Mouse (Mus musculus) cerebellum, postnatal 4 days (tissue): ENCODE data around the gene Agap1.

Source experiments
- DNase-seq, 2 experiments: peaks; one replicate each; pipeline ENCODE4 v3.0.0; 2022; ENCODE audit warnings: low spot score in 2 of 2, mixed read lengths in 1 of 2

Gene Agap1

DNA sequence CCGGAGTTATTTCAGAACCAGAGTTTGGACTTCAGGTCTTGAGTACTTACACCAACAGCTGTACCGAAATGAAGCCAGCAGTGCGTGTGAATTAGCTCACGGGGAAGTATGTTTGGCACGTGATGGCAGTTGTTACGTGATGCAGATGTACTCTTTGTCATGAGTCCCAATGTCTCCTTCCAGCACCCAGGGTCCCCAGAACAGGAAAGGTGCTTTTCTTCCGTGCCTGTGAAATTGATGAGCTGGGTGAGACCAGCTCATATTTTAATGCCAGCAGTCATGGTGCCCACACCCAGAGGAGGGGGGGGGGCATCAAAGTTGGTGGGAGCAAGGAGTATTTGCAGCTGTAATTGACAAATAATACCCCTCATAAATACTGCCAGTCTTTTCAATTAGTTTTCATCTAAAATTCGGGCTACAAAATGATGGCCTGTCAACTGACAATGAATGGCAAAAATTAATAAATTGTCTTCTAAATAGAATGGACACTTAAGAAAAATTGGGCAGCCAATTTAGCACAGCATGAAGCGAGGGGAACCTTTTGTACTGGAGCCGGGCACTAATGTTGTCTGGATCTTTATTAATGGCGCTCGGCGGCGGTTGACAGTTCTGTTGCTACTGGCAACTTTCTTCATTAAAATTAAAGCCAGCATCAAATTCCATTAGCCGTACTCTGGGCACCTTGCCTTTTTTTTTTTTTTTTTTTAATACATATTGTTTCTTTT is 253.3 kb downstream of the Agap1 start:
- DNase-seq = no peak

DNA sequence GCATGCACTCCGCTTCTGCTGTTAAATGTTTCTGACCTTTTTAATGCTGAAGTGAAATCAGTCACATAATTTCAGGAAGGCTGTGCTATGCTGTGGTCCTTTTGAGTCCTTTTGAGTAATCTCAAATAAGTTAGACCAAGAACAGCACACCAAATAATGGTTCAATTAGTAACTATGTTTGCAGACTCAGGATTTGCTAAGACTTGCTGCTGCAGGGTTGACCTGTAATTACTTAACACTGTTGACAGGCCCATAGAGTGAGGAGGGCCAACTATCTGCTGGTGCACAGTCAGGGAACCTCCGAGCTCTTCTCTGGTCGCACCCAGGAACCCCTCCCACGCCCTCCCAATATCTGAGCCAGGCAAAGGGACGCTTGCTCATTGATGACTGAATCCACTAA is 255.2 kb downstream of the Agap1 start:
- no peak for DNase-seq

DNA sequence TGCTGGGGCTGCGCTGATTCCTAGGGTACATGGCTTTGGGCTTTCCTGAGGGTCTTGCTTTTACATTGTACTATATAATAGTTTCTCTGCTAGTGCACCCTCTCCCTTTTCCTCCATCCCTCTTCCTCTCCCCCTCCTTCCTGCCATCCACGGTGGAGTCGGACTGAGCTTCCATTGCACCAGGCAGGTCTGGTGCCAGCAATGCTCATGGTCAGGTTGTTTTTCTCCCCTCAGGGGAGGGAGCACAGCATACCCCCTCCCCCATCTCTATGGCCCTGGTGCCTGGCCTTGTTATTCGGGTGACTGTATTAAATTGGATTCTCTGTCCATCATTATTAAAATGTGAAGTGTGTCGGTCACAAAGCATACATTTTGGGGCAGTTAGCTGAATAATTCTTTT is 259.1 kb downstream of the Agap1 start:
- no peak for DNase-seq

DNA sequence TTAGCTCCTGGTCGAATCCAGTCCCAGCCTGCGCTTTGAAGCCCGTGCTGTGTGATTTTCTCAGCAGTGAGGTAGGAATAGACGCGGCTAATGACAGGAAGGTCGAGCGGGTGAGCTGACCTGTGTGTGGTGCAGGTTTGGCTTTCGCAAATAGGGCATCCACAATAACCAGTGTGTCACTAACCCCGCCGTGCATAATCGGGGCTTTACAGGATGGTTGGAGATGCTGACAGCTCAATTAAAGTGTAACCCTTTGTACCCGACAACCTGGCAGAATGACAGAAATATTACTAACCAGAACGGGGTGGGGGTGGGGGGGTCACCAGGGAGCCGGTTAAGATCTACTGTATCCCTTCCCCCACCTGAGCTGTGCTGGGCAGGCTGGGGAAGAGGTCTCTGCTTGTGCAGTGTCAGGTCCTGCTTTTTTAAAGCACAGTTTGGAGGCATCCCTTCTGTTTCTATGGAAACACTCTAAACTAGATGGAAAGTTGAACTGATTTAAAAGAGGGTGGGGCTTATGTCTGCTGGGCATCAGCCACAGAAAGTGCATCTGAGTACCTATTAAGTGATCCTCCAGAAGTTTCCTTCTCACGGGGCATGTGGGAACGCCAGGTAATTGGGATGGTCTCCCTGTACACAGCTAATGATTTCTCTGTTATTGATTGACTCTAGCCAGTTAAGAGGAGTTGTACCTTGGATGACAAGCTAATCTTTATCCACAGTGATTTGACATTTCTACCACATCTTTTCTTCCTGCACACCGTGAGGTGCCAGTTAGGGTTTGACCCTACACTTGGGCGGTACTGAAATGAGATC is 259.8 kb downstream of the Agap1 start:
- DNase-seq = no peak

- DNase-seq = no peak
Observed at GRCm38 (mm10) chr1:89716234-89716633, 261.6 kb downstream of the Agap1 start.

GRCm38 (mm10) chr1:89717100-89717499 is 262.5 kb downstream of the Agap1 start:
- no peak for DNase-seq

DNA sequence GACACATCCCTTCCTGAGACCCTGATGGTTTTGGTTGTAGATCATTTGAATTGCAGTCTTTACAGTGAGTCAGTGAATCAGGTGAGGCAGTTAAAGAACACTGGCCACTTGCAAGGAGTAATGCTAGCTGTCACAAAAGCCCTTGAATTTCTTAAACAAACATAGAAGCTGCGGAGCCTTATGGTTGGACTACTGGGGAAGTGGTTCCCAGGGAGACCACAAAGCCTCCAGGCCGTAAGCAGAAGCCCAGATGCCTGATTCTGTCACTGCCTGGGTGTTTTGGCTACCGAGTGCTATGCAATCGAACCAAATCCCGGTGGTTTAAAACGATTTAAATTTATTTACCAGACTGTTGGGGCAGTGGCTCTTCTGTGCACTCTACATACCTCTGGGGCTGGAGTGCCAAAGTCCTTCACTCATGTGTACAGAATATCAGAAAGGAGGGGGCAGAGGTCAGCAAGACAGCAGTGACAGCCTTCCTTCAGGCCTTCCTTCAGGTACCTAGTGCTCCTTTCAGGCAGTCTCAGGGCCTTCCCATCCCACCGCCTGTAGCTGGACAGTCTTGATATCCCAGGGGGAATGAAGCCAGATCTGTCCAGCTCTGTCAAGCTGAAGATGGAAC is 264.3 kb downstream of the Agap1 start:
- DNase-seq = no peak

DNA sequence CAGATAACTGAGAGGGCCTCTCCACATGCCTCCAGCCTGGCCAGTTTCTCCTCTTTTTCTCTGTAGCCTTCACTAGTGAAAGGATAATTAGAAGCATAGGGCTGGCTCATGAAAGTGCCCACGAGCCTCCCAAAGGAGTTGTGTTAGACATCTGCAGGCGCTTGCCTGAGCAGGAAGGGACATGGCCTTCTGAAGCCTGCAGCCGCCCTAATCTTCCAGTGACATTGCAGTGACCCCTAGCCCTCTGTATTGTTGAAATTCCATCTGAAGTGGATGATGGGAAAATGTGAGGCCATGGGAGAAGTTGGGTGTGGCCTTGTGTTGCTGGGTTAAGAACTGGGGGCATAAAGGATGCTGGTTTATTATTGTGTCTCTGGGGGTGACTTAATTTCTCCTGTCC is 269.5 kb downstream of the Agap1 start:
- DNase-seq = no peak

GRCm38 (mm10) chr1:89724555-89724954 is 269.9 kb downstream of the Agap1 start:
- no peak for DNase-seq

DNA sequence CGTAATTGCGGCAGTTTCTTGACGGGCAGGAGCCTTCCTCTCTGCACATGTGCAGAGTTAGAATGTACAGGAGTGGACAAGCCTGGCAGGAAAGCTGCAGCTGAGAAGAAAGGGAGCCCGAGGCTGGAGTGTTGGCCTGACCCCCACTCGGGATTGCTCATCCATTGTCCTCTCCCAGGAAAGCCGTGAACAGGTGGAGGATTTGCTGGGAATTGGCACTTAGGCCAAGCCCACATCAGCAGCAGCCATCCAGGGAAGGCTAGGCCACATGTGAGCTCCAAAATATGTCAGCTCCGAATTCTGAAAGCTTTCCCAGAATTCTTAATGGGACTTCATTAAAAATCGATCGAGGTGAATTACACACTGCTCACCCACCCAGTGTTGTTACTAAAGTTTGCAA is 270.4 kb downstream of the Agap1 start:
- no peak for DNase-seq

GRCm38 (mm10) chr1:89728481-89728880 is 273.9 kb downstream of the Agap1 start:
- DNase-seq = peak in 1 of 2 experiments; percentile 20

- DNase-seq = no peak
Observed at GRCm38 (mm10) chr1:89730589-89731195, 276.1 kb downstream of the Agap1 start.

DNA sequence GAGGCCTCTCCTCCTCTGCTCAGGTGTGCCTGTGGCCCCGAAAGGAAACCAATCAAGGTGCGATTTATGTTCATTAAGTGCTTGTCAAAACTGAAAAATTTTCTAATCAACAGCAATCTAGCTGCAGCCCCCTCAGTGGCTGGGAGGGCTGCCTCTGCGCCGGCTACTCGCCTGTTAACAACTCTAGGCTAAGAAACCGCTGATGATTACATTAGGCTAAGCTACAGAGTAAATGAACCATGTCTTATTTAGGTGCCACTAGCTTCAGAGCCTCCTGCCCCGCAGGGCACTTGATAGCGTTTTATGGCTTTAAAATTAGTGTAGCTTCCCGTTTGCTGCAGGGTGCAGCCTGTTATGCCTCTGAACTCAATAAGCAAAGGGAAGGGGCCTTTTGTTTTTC is 279.8 kb downstream of the Agap1 start:
- no peak for DNase-seq

- no peak for DNase-seq
Observed at GRCm38 (mm10) chr1:89735146-89735545, 280.5 kb downstream of the Agap1 start.

GRCm38 (mm10) chr1:89736021-89736420 is 281.4 kb downstream of the Agap1 start:
- no peak for DNase-seq

DNA sequence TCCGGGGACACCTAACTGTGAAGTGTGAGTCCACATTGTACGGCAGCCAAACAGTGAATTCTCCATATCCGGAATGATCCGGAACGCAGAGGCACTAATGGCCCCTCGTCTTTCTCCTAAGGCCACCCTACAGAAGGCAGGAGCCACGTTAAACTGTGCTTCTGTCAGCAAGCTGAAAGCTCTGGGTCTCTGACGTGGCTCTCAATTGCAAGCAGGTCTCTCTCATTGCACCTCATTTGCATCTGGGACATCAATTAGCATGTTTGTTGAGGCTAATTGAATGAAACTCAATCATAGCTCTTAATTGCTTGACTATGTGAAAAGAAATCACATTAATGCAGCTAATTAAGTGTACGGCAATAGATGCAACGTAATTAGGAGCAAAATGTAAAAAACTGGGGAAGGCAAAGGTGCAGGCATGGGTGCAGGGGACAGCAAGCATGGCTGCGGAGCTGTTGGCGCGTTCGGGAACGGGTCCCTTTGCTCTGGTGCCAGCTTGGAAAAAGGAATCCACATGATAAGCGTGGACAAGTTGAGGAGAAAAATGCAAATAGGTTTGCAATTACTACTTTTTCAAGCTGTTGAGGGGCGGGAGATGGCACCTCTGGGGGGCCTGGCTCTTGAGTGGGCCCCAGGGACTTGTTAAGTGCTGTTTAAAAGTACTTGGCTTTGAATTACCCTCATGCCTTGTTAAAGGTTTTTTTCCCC is 284.6 kb downstream of the Agap1 start:
- no peak for DNase-seq

DNA sequence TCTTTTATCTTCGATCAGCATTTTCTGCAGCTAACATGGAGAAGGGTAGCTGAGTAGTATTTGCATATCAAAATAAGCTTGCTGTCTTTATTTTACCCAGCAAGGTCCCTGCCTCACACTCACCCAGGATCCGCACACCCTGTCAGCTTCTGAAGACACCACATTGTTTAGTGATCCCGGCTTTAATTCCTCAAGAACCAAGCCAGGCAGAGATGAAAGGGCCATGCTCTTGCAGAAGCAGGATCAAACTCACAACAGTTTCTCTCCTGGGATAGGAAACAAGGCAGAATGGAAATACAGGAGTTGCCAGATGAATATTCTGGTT is 285.1 kb downstream of the Agap1 start:
- no peak for DNase-seq

DNA sequence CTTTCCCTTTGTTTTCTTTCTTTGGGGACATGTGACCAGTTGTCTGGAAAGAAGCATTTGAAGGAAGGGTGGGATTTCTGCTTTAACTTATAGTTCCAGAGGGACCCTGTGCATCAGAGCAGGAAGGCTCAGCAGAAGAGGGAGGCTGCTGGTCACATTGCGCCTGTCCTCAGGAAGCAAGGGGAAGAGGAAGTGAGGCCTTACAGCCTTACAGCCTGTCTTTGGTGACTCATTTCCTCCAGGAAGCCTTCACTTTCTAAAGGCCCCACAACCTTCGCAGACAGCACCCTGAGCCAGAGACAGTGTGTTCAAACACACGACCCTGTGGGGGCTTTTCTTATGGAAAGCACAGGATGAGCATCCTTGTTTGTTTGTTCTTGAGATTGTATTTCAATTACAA is 287.8 kb downstream of the Agap1 start:
- no peak for DNase-seq

GRCm38 (mm10) chr1:89746171-89746570 is 291.6 kb downstream of the Agap1 start:
- no peak for DNase-seq

DNA sequence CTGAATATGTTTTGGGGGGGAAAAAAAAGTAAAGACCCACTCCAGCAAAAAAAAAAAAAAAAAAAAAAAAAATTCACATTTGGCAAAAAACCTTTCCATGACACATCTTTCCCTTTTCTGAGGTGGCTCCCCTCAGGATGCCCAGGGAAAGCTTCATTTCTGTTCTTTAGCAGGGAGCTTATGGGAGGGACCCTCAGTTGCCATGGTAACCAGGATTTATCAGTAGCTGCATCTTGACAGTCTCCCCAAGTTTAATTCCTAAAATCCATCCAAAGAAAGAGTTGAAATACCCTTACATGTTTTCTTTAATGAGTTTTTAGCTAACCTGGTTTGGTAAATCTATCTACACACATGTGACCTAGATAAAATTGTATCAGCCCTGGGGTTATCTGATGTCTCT is 295.1 kb downstream of the Agap1 start:
- no peak for DNase-seq

DNA sequence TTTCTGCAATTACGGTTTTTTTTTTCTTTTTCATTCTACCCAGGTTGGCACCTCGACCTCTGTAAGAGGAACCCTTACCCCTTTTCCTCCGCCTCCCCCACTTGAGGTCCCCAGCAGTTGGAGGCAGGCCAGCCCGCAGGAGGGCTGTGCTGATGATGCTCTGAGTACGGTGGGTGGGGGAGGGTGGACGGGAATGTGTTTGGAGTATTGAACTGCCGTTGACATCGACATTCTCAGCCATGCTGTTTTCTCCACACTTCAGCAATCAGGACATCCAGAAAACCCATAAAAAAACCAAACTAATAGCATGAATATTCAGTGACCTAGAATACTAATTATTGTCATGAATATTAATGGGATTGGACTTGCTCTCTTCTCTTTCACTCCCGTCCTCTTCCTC is 295.9 kb downstream of the Agap1 start:
- no peak for DNase-seq

DNA sequence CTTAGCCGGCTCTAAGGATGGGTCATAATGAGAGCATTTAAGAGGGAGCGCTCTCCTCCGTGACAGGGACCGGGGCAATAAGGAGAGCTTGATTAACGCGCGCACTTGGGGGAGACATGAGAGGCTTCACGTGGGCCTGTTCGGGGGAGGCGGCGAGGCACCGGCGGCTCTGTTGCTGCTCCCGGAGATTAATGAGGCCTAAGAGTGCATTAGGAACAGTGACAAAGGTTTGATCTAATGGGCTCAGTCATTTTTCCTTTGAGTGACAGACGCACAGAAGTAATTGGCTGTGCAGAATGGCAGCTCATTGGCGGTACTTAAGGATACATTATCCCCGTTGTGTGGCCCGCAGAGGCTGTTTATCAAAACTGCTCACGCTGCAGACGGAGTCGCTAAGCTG is 296.3 kb downstream of the Agap1 start:
- DNase-seq = no peak
